Mouse (Mus musculus) A20 (cell line): ENCODE measurements around the gene Neurod2.

Experiments used
- DNase-seq: peaks from one replicate; pipeline ENCODE4 v3.0.0-alpha.2; 2011; ENCODE audit warnings: low read depth, low spot score

The Neurod2 gene

GRCm38 (mm10) chr11:98329081-98329959 lies at the start of gene Neurod2:
Neurod2 (minus strand) TSS chr11:98329648.
- no peak for DNase-seq

GRCm38 (mm10) chr11:98377787-98378186 lies 48.3 kb upstream of the Neurod2 start:
- no peak for DNase-seq

GRCm38 (mm10) chr11:98376756-98377155 lies 47.3 kb upstream of the Neurod2 start:
- no peak for DNase-seq

- DNase-seq, result no peak
Measured at GRCm38 (mm10) chr11:98374266-98374665, 44.8 kb upstream of the Neurod2 start.

- no peak for DNase-seq
Measured at GRCm38 (mm10) chr11:98373244-98373643, 43.8 kb upstream of the Neurod2 start.

- DNase-seq, result peak; percentile 64
Measured at GRCm38 (mm10) chr11:98372406-98372805, 43.0 kb upstream of the Neurod2 start.

- no peak for DNase-seq
Measured at GRCm38 (mm10) chr11:98371556-98372240, 42.2 kb upstream of the Neurod2 start.

GRCm38 (mm10) chr11:98370588-98370987 lies 41.1 kb upstream of the Neurod2 start:
- DNase-seq, result no peak

- DNase-seq, result no peak
Measured at GRCm38 (mm10) chr11:98369337-98369736, 39.9 kb upstream of the Neurod2 start.

GRCm38 (mm10) chr11:98367863-98368186 lies 38.4 kb upstream of the Neurod2 start:
- no peak for DNase-seq

GRCm38 (mm10) chr11:98367171-98367862 lies 37.9 kb upstream of the Neurod2 start:
- no peak for DNase-seq

- DNase-seq, result peak; percentile 11
Measured at GRCm38 (mm10) chr11:98366290-98366689, 36.8 kb upstream of the Neurod2 start.

GRCm38 (mm10) chr11:98364410-98364809 lies 35.0 kb upstream of the Neurod2 start:
- no peak for DNase-seq

- no peak for DNase-seq
Measured at GRCm38 (mm10) chr11:98363817-98364216, 34.4 kb upstream of the Neurod2 start.

GRCm38 (mm10) chr11:98360866-98361521 lies 31.5 kb upstream of the Neurod2 start:
- no peak for DNase-seq

- peak; percentile 95 for DNase-seq
Measured at GRCm38 (mm10) chr11:98358161-98359083, 29.0 kb upstream of the Neurod2 start, which contains the start of gene Stard3. Stard3 (plus strand) TSS chr11:98358368.

GRCm38 (mm10) chr11:98357396-98358160 lies 28.1 kb upstream of the Neurod2 start:
- DNase-seq, result no peak

GRCm38 (mm10) chr11:98356625-98357394 lies 27.4 kb upstream of the Neurod2 start:
- no peak for DNase-seq

GRCm38 (mm10) chr11:98355732-98356299 lies 26.4 kb upstream of the Neurod2 start:
- peak; percentile 79 for DNase-seq
